Mouse (Mus musculus) heart, postnatal 0 days (tissue): ENCODE results near the gene Mthfd2l. TPM values are rescaled to one million over a fixed set of nuclear protein-coding genes. Genes with fewer than 3 reads are reported as not detected.
A peak's percentile ranks its signal among the peaks of the same experiment; 100 is the strongest.

Experiments
- ATAC-seq: fragments of 200-750 bp; cut with Nextera tagmentation; 2 replicates; pipeline ENCODE4 v1.8.0; 2017; ENCODE audit warnings: low read depth, moderate number of reproducible peaks, moderate library complexity; ENCODE audit not compliant: insufficient read depth
- DNase-seq: peaks from one replicate; pipeline ENCODE4 v3.0.0-alpha.2; 2016; ENCODE audit warnings: low spot score
- H3K27ac ChIP-seq: fragments of 300-500 bp; sonication (generic); 2 replicates; pipeline ENCODE4 v1.5.1; 2014; ENCODE audit warnings: low read depth, mild to moderate bottlenecking
- H3K27me3 ChIP-seq: fragments of 300-500 bp; sonication (generic); 2 replicates; pipeline ENCODE4 v1.6.1; 2014; ENCODE audit warnings: low read length, mixed read lengths; ENCODE audit not compliant: control insufficient read depth, insufficient read depth
- H3K36me3 ChIP-seq: fragments of 300-500 bp; sonication (generic); replicated peaks from 2 replicates; pipeline ENCODE4 v1.6.1; 2014; ENCODE audit warnings: low read length, mixed read lengths; ENCODE audit not compliant: control insufficient read depth, insufficient read depth
- H3K4me1 ChIP-seq: fragments of 300-500 bp; sonication (generic); 2 replicates; pipeline ENCODE4 v1.6.1; 2014; ENCODE audit warnings: antibody characterized with exemption; ENCODE audit not compliant: control insufficient read depth, insufficient read depth
- H3K4me2 ChIP-seq: fragments of 300-500 bp; sonication (generic); 2 replicates; pipeline ENCODE4 v1.6.1; 2014; ENCODE audit warnings: low read depth, mild to moderate bottlenecking, low read length, moderate library complexity
- H3K4me3 ChIP-seq: fragments of 300-500 bp; sonication (generic); 2 replicates; pipeline ENCODE4 v1.5.1; 2014; ENCODE audit warnings: low read depth, low read length
- H3K9ac ChIP-seq: fragments of 300-500 bp; sonication (generic); replicated peaks from 2 replicates; pipeline ENCODE4 v1.6.1; 2014; ENCODE audit warnings: low read depth, low read length, mixed read lengths
- H3K9me3 ChIP-seq: fragments of 300-500 bp; sonication (generic); replicated peaks from 2 replicates; pipeline ENCODE4 v1.6.1; 2016; ENCODE audit warnings: low read length; ENCODE audit not compliant: control insufficient read depth
- CTCF ChIP-seq: IDR thresholded peaks from 2 replicates; pipeline ENCODE4 v1.5.1; 2016; ENCODE audit warnings: antibody characterized with exemption, control low read depth, low read depth
- EP300 ChIP-seq: IDR thresholded peaks from 2 replicates; pipeline ENCODE4 v1.6.1; 2016; ENCODE audit warnings: antibody characterized with exemption, low read depth
- WGBS: fragments of 180-500 bp; shearing (Covaris S2); extraction: QIAGEN DNeasy Blood & Tissue Kit; methylation state at CpG from one replicate; pipeline ENCODE4 v1.1.7; 2014; 5-methylcytosine and 5-hydroxymethylcytosine counted together
- polyA plus RNA-seq: library from polyadenylated mRNA; unstranded; fragments of >200 nt; fragmentation: Nextera tagmentation; extraction: Ambion mirVana; gene quantifications from 2 replicates; pipeline ENCODE4 v1.2.1, GENCODE M21; 2015
- total RNA-seq: library from RNA; depleted of rRNA; stranded (reverse); fragments of >200 nt; gene quantifications from 2 replicates; pipeline ENCODE4 v1.2.3, GENCODE M21; 2014; ENCODE audit warnings: low replicate concordance

Mthfd2l gene
- total and polyA plus RNA-seq, 2 experiments from 2014 or later, result 29.2 to 88.5 TPM

DNA sequence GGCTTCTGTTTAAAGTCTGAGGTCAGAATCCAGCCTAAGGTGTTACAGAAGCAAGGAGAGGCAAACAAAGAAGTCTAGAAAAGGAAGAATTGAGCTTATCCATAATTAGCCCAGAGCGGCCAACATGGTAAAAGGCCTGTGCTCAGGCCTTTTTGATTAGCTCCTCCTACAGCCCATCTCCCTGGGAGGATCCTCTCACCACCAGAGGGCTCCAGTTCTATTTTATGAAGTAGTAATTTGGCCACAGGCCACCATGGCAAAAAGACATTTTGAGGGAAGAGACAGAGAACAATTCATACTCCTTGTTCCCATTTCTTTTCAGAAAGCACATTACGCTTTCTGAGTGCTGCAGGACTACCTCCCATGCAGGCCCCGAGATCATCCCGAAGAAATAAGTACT is 46.3 kb downstream of the Mthfd2l start:
- no peak overlapping the region for H3K4me3 ChIP-seq
- no peak overlapping the region for H3K27ac ChIP-seq
- H3K9ac ChIP-seq, result no peak overlapping the region
- H3K4me2 ChIP-seq, result no peak overlapping the region
- no peaks in the 10 kb centered on the region for H3K36me3 ChIP-seq
- WGBS, result 77% methylated on average over 4 of the region's 4 CpGs
- no peak for TF ChIP-seq EP300
- TF ChIP-seq CTCF, result peak; percentile 67
- H3K9me3 ChIP-seq, result no peaks in the 10 kb centered on the region
- ATAC-seq (no peak), DNase-seq (peak; percentile 73)
- no peaks in the 10 kb centered on the region for H3K27me3 ChIP-seq
- no peaks in the 10 kb centered on the region for H3K4me1 ChIP-seq

DNA sequence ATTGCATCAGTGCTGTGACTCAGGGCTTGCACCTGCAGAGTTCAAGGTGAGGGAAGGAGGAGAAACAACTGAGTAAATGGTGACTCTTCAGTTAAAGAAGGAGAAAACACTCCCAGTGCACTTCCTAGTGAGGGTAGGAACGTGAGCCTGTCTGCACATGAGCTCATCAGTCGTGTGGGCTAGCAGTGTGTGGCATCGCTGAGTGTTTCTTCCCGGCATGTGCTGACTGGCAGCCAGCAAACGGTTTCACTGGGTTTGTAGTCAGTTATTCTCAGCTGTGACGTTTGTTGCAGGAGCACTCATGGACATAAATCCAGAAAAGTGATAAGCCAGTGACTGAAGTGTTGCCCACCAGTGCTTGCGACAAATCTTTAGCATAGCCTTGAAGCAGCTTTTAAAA is 49.4 kb downstream of the Mthfd2l start:
- Histone ChIP-seq H3K9ac (no peak overlapping the region), H3K27ac (no peak overlapping the region), H3K4me3 (no peak overlapping the region), H3K36me3 (no peaks in the 10 kb centered on the region), H3K27me3 (no peaks in the 10 kb centered on the region), H3K4me1 (no peaks in the 10 kb centered on the region), H3K4me2 (no peak overlapping the region), H3K9me3 (no peaks in the 10 kb centered on the region)
- WGBS, result 68% methylated on average over 7 of the region's 7 CpGs
- TF ChIP-seq EP300 (no peak), CTCF (no peak)
- DNase-seq, result no peak
- no peak for ATAC-seq

DNA sequence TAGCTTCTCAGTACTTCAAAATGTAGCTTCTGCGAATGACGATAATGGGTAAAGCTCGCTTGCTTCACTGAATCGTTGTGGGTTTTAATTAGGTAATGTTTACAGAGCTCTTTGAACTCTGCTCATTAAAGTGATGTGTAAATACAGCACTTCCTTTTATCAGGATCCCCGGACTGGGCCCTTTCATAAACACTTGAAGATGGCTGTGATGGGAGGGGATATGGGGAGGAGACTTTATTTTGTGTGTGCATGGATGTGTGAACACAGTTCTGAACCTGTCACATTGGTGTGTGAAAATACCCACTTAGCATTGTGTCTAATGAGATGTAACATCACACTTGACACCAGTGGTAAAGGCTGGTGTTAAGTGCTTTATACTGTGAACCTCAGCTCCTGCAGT is 56.7 kb downstream of the Mthfd2l start:
- H3K27ac ChIP-seq, result no peak overlapping the region
- H3K4me1 ChIP-seq, result no peaks in the 10 kb centered on the region
- TF ChIP-seq CTCF (no peak), EP300 (no peak)
- H3K4me3 ChIP-seq, result no peak overlapping the region
- no peak overlapping the region for H3K4me2 ChIP-seq
- 77% methylated on average over 5 of the region's 5 CpGs for WGBS
- H3K9me3 ChIP-seq, result no peaks in the 10 kb centered on the region
- no peaks in the 10 kb centered on the region for H3K27me3 ChIP-seq
- no peak for ATAC-seq
- H3K36me3 ChIP-seq, result no peaks in the 10 kb centered on the region
- H3K9ac ChIP-seq, result no peak overlapping the region
- no peak for DNase-seq

DNA sequence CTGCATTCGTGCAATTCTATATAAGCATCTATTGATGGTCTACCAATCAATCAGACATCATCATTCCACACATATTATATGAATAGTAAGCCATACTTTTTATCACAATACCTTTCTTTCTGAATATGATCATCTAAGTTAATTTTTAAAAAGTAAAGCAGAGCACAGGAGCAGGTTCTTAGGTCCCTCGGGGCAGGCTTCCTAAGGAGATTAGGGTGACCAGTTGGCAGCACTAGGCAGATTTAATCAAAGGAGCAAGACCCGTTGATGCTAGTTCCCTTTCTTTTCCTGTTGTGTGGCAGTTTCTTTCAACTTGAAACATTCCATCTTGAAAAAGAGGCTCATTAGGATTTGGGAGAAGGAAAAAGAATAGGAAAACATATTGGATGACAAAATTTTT is 57.2 kb downstream of the Mthfd2l start:
- ATAC-seq (no peak), DNase-seq (no peak)
- 68% methylated on average over 3 of the region's 3 CpGs for WGBS
- no peak for TF ChIP-seq CTCF
- no peak for TF ChIP-seq EP300
- no peak overlapping the region for H3K27ac ChIP-seq
- H3K4me3 ChIP-seq, result no peak overlapping the region
- H3K9ac ChIP-seq, result no peak overlapping the region
- H3K9me3 ChIP-seq, result no peaks in the 10 kb centered on the region
- no peaks in the 10 kb centered on the region for H3K4me1 ChIP-seq
- no peaks in the 10 kb centered on the region for H3K27me3 ChIP-seq
- H3K36me3 ChIP-seq, result no peaks in the 10 kb centered on the region
- no peak overlapping the region for H3K4me2 ChIP-seq

DNA sequence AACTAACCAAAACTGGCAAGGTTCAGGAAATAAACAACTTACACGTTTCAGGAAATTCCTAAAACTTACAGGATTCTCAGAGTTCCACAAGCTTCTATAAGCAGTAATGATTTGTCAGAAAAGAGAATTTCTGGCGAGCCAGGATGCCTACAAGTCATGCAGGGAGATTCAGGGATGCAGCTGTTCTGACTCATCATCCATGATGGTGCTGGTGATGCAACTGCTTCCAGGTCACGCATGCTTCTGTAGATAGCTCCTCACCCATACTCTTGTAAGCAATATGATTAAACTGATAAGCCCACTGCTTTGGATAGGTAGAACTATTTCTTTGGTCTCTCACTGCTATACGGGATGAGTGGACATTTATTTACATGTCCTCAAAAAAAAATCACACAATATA is 57.7 kb downstream of the Mthfd2l start:
- H3K4me3 ChIP-seq, result no peak overlapping the region
- no peaks in the 10 kb centered on the region for H3K4me1 ChIP-seq
- no peaks in the 10 kb centered on the region for H3K36me3 ChIP-seq
- TF ChIP-seq CTCF, result no peak
- TF ChIP-seq EP300, result no peak
- H3K4me2 ChIP-seq, result no peak overlapping the region
- no peak overlapping the region for H3K9ac ChIP-seq
- no peak for ATAC-seq
- 76% methylated on average over 4 of the region's 4 CpGs for WGBS
- no peak overlapping the region for H3K27ac ChIP-seq
- no peaks in the 10 kb centered on the region for H3K27me3 ChIP-seq
- no peak for DNase-seq
- H3K9me3 ChIP-seq, result no peaks in the 10 kb centered on the region

DNA sequence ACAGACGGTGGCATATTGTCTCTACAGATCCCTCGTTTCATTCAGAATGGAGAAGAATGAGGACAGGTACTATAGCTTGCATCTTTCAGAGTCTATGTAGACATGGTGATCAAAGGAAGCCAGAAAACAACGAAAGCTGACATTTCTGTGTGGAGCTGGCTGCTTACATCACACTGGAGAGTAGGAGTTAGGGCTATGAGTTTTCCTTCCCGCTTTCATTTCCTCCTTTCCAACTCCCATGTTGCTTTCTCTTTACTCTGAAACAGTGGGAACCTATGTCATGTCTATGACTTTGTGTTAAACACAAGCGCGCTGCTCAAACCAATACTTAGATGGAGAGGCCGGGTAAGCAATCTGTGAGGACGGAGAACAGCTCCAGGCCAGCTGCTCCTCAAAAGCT is 69.0 kb downstream of the Mthfd2l start:
- Histone ChIP-seq H3K27me3 (no peaks in the 10 kb centered on the region), H3K9me3 (no peaks in the 10 kb centered on the region), H3K4me1 (no peaks in the 10 kb centered on the region), H3K4me3 (no peak overlapping the region), H3K27ac (no peak overlapping the region), H3K36me3 (no peaks in the 10 kb centered on the region), H3K9ac (no peak overlapping the region), H3K4me2 (no peak overlapping the region)
- DNase-seq, result no peak
- TF ChIP-seq CTCF, result no peak
- no peak for TF ChIP-seq EP300
- no peak for ATAC-seq
- 82% methylated on average over 8 of the region's 8 CpGs for WGBS
